Mouse (Mus musculus): ENCODE data around the gene Pou2f1.

The Pou2f1 gene

GRCm38 (mm10) chr1:165840548-165841230 is 161.8 kb downstream of the Pou2f1 start:
- peak in 1 of 2 experiments; percentile 18 for DNase-seq

GRCm38 (mm10) chr1:165839201-165839600 is 163.3 kb downstream of the Pou2f1 start:
- no peak for DNase-seq

DNA sequence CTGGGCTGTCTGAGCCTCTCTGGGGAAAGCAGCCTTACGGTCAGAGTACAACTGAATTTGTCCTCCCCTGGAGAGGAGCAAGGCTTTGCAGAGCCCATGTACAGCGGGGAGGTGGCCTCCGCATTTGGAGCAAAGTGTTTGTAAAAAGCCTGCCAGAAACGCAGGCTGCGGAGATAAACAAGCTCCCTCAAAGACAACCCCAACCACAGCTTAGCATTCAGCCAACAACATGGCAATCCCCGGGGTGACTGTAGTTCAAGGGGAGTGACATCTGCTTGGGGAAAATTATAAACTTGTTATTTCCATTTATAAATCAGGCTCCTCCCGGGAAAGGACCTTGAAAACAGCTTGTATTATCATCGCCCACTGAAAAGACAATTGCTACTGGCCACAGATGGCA is 164.9 kb downstream of the Pou2f1 start:
- DNase-seq = no peak

GRCm38 (mm10) chr1:165836461-165836860 is 166.0 kb downstream of the Pou2f1 start:
- peak; percentile 21 to 49 for DNase-seq

DNA sequence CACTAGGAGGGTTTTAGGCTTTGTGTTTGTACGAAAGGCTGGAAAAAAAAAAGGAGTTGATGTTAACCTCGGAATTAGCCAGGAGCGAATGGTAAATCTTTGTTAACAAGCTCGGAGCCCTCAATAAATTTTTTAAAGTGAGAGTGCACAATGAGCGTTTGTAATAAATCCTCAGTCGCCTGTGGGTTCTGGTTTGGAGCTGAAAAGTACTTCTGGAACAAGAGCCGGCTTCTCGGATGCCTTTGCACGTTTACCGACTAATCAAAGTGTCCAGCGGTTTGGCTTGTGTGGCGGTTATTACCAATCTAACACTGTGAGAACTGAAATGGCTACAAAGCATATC is 167.9 kb downstream of the Pou2f1 start:
- DNase-seq = no peak

- DNase-seq = no peak
These were observed 168.4 kb downstream of the Pou2f1 start for GRCm38 (mm10) chr1:165833910-165834632.

DNA sequence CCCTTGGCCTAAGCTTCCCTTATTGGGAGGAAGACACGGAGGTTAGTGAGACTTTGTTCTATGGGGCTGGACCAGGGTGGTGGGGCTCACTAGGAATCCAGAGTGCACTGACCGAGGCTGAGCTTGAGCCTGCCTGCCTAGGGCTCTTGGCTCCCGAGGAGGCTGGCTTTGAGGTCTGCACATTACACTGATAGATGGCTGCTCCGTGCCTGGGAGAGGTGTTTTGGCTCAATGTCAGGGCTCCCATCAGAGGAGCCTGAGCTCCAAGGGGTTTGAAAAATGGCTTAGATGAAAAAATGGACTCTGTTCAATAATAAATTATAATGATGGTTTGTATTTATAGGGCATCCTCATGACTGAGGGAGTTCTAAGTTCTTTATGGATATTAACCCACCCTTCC is 169.2 kb downstream of the Pou2f1 start:
- no peak for DNase-seq

GRCm38 (mm10) chr1:165829890-165830289 is 172.6 kb downstream of the Pou2f1 start:
- DNase-seq = no peak

- no peak for DNase-seq
These were observed 173.9 kb downstream of the Pou2f1 start for GRCm38 (mm10) chr1:165828615-165829014.

- no peak for DNase-seq
These were observed 174.3 kb downstream of the Pou2f1 start for GRCm38 (mm10) chr1:165828173-165828572.

GRCm38 (mm10) chr1:165822031-165822430 is 180.4 kb downstream of the Pou2f1 start:
- no peak for DNase-seq

GRCm38 (mm10) chr1:165819147-165819546 is 183.3 kb downstream of the Pou2f1 start:
- no peak for DNase-seq

DNA sequence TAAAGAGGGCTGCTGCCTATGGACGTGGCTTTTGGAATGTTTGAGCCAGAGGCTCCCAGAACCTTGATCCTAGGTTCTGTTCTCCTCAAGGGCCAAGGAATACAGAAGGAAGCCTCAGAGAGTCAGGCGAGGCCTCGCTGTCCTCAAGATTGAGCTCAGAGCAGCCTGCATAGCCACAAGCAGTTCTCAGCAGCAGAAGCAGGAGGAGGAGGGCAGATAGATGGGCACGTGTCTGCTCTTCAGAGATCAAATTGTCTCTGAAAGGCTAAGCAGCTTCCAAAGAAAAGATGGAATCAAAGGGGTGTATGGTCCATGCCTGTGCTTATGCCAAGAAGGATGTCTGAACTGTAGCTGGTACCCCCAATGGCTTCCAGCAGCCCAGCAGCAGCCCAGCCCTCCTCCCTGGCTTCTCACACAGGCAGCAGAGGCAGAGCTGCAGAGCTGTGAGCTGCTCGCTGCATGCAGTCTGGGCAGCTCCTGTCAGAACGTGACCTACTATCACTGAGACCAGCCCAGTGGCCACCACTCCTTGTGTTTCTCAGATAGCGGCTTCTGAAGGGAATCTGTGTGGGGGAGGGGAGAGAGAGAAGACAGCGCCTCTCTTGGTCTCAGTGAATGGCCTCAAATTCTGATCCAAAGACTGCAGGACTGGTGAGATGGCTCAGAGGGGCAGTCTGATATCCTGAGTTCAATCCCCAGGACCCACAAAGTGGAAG is 184.2 kb downstream of the Pou2f1 start:
- no peak for DNase-seq

DNA sequence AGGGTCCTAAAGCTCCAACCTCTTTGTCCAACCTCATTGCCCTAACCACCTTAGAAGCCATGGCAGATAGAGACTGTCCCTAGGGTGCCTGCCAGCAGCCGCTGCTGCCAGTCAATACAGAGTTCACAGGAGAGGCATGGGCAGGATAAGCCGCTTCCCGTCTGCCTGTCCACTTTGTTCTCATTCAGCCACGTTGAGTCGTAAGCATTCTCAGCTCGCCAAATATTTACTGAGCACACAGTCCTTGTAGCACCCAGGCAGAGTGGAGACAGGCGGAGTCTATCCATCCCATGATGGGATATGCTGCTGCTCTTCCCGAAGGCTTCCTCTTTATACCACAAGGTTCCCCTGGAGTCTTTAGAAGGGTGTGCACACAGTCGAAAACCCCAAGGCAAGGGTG is 185.2 kb downstream of the Pou2f1 start:
- DNase-seq = no peak

DNA sequence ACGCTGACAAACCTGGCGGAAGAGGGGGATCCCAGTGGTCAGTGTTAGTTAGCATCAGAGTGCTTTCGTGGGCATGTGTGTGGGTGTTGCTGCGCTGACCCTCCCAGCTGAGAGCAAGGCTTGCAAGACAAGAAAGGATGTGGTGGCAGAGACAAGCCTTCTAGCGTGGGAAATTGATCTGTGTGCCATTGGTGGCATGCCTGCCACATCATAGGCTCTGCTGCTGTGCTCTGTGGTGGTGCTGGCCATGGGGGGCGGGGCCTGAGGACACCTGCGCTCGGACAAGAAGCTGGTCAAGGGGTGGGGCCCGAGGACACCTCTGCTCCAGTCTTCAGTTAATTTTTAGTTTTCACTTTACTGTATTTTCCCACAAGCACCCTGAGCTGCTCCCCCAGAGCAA is 186.1 kb downstream of the Pou2f1 start:
- no peak for DNase-seq
